Mouse (Mus musculus) R1 (cell line): ENCODE measurements around the gene Wdr27.
"Not testable (repeated sequence)": the region's sequence is repeated elsewhere in the genome, so short reads cannot be mapped to it uniquely, and the experiment has no call there.

ENCODE experiments used
- DNase-seq: peaks from one replicate; pipeline ENCODE4 v3.0.0-alpha.2; 2018; ENCODE audit warnings: low read depth, low spot score

Gene Wdr27

DNA sequence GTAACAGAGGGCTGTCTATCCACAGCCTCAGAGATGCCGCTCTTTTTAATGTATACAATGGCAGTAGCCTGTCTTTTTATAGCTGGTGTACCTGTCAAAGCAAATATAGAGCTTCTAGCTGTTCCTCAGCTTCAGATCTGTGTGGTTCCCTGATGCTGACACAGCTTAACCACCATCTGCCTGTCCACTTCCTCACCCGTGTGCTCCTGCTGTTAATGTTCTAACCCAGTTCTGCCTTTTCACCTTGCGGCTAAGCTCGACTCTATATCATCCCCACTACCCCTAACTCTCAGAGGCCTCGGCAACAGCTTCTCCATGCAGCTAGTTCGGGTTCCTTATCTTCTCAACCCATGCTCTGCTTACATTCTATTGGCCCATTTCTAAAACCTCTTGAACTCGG lies 12.3 kb downstream of the Wdr27 start:
- no peak for DNase-seq

DNA sequence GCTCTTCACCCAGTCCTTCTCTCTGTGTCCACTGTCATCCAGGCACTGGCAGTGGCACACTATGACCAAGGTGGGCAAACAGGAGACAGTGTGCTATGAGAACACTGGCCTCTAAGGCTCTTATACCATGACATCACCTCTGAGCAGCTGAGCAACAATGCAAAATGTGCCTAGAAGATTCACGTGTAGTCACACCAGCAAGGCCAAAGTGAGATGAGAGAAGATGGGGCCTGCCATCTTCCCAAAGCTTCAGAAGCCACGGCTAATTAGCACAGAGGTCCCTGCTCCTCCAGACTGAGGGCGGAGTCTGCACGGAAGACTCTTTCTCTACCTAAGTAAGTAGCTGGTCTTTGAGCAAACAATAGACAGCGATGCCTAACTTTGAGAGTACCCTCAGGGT lies 14.3 kb downstream of the Wdr27 start:
- DNase-seq: peak; percentile 27

DNA sequence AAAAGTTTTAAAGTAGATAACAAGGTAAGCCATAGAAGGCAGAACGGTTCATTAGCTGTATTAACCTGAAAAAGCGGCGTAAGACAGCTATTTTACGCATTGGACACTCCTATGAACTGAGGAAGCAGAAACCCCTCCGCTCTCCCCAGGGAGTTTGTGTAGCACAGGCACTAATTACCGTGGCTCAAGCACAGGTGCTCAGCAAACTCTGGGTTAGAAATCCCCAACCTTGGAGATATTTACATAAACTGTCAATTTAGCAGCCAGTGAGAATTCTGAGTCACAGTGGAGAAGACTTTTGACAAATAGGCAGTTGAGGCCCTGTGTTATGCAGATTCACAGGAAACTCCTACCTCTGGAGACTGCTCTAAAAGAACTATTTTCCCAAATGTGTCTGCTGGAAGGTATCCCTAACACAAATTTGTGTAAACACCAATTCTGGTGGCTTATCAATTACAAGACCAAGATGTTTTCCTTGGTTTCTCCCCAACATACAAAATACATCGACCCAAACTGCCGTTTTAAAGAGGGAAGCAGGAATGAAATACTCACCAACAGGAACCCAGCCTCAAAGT lies 15.2 kb downstream of the Wdr27 start:
- DNase-seq: peak; percentile 79

DNA sequence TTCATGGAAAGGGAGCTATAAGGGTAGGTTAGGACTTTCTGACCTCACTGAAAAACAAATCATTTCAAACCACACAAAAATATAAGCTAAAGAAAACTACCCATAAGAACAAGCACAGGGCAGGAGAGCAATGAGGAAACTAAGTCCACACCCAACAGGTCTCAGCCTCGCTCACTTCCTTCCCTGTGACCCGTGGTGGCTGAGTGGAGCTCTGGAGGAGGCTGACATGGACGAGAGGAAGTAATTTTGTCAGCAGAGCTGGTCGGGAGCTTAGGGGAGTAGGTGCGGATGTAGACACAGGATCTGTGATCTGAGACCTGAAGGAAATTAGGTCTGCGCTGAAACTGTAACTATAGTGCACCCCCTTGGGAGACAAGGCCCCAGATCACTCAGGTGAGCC lies 21.4 kb downstream of the Wdr27 start:
- no peak for DNase-seq

DNA sequence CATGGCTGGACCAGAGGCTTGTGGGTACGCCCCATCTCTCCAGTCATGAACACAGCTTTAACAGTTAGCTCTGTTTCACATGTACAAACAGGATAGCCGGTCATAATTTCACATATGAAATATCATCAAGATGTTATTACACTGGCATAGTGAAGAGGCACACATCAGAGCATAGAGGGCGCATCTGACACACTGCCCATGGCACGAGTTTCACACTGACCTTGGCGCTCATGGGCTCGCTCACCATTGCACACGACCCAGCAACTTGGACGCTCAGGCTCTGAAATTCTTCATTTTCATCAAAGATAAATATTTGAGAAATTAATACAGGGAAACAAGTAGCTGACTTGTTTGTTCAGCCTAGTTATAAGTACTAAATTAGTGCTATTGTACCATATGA lies 25.1 kb downstream of the Wdr27 start:
- no peak for DNase-seq

DNA sequence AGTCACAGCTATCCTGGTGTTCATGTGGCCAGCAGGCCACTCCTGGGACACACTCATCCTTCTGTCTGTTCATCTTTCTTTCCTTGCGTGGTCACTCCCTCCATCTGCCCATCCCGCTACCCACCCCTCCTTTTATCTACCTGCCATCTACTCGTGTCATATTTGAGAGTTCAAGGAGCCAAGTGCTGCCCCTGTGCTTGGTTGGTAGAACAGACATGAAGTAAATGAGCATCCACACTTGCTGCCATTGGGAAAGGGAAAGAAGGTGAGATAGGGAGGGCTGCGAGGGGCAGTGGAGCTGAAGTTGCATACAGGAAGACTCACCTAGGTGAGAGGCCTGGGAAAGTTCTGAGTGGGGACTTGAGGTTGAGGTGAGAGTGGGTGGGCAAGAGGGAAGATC lies 28.6 kb downstream of the Wdr27 start:
- no peak for DNase-seq

DNA sequence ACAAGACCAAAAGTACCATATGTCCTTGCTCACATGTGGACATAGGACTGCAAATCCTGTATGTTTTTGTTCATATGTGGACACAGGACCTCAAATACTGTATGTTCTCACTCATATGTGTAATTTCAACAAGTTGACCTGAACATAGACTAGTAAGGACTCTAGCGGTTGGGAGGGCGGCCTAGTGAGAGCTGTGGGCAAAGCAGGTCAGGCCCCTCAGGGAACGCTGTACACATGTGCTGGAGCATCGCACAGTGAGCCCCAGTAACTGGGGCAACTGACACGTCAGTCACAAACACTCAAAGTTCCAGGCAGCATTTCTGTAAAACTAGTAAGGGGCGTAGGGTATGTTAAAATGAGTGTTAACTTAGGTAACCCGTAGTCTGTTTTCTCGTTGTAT lies 30.0 kb downstream of the Wdr27 start:
- DNase-seq: no peak

DNA sequence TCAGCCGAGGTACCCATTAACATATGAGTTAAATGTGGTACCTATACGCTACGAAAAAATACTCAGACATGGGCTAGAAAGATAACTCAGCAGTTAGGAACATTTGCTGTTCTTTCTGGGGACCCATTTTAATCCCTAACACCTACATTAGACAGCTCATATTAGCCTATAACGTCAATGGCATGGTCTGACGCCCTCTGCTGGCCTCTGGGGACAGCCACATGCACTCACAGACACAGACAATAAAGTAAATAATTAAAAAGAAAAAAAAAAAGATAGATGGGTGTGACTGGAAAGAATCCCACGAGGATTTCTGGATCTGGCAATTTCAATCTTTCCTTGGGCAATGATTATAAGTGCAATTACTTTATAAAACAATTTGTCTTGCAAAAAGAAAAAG lies 30.5 kb downstream of the Wdr27 start:
- peak; percentile 55 for DNase-seq

DNA sequence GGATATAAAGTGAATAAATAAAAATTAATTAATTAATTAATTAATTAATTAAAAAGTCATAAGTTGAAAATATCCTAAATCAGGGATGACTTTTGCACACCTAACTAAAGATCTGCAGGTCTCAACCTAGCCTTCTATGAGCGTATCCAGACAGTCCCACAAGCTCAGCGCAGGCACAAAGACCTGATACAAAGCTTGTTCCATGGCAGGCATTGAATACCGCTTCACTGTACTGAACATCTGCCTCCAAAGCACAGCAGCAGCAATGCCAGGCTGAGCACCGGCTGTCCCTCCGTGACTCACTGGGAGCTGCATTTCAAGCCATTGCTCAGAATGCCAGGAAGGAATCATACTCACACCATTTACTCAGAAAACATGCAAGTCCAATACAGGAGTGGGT lies 32.2 kb downstream of the Wdr27 start:
- no peak for DNase-seq

DNA sequence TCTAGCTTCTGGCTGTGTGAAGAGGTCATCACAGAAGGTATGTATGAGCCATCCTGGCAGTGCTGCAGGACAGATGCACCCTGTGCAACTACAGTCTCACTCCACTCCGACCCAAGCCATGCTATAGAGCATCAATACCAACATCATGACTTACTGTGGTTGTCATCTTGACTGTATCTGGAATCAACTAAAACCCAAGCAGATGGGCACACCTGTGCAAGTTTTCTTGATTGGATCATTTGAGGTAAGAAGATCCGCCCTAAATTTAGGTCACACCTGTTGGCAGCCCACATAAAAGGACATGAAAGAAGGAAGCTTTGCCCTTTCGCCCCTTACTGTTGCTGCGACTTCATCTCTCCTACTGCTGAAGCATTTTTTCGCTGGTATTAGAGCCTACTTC lies 33.6 kb downstream of the Wdr27 start:
- DNase-seq: no peak

DNA sequence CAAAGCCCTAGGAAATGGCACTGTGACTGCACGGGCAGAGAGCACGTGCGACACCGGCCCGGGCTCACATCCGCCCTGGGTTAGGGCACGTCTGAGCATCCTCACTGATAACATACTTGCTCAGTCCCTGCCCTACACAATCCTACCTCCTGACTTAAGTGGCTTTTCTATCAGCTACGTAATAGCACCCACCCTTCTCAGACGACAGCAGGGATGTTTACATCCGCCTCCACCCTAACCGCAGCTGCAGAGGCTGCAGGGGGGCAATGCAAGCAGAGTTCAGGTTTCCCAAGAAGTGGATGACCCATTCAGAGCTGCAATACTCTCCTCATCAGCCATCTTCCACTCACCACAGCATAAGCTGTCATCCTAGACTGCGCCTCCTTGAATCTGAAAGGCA lies 35.8 kb downstream of the Wdr27 start:
- no peak for DNase-seq

DNA sequence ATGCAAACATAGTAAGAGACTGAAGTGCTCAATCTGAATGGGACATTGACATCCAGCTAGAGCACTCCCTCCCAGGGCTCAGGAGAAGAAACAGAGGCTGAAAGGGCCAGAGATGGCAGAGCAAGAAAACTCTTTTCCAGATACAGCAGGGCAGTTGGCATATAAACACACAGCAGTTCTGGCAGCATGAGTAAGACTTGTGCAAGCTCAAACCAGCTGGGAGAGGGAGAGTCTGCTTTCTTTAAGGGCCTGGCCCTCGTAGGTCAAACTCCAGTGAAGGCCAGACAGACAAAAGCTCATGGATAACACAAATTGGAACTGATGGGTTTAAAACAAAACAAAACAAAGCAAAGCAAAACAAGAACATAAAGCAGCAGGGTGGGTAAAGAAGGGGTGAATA lies 36.3 kb downstream of the Wdr27 start:
- DNase-seq: no peak

DNA sequence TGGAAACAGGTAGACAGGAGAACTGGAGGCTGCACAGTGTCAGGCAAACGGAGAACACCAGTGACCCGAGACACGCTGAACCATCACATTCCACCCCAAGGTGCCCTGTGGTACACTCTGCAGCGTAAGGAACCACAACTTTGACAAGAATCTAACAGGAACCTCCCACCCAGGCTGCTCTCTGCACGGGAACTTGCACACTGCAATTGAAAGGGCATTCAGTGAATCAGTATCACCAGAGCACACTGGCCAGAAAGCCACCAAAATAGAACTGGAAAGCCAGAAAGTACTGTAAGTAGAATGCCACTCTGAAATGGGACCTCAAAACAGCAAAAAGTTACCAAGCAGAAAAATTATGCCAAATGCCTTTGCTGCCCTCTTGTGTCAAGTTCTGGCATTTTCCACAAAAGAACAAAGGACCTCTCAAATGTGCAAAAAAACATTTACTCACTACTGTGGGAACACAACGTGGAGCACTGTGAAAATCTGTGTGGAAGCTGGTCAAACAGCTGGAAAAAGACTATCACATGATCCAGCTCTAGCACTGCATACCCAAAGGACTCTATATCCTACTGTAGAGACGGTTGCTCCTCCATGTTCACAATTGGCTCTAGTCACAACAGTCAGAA lies 38.2 kb downstream of the Wdr27 start:
- peak; percentile 68 for DNase-seq

DNA sequence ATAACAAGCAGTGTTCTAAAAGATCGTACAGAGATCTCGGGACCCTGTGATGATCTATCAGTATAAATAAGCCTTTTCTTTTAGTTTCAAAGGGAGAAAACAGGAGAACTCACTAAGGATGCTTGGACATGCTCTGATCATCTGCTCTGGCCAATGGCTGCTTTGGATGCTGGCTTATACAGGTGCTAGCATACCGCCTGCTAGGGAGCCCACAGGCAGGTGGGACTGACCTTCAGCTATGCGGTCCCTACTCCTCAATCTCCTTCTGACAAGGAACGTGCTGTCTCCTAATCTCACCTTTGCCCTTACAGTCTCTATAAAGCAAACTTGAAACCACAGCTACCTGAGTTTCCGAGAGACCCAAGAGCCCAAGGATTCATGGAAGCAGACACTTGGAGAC lies 38.8 kb downstream of the Wdr27 start:
- no peak for DNase-seq

DNA sequence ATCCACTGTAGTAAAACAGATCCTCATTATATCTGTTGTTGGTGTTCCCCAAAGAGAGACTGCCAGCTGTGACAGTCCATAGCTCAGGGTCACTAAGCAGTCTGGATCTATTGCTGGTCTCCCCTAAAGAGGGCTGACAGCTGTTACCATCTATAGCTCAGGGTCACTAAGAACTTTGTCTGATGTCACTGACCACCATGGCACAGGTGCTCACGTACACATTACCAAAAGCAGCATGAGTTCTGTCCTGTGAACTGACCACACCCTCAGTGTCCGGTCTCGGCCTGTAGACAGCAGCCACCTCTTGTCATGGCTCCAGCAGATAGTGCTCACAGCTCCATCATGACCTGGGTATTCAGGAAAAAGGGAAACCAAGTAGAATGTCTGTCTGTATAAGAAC lies 39.7 kb downstream of the Wdr27 start:
- DNase-seq: no peak

DNA sequence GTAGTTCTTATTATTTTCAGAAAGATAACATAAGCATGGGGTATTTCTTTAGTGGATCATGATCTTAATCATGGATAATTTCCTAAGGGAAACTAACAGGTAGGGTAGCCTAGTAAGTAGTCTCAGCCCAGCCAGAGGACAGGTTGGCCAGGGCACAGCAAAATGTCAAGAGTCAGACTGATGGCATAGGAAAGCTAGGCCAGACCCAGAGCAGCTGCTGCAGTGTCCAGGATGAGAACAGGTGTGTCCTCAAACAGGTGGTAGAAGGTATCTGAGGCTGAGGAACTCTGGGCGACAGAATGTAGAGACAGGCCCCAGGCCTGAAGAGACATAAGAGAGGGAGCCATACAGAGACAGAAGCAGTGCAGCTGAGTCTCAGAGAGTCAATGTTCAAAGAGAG lies 44.0 kb downstream of the Wdr27 start:
- DNase-seq: no peak

DNA sequence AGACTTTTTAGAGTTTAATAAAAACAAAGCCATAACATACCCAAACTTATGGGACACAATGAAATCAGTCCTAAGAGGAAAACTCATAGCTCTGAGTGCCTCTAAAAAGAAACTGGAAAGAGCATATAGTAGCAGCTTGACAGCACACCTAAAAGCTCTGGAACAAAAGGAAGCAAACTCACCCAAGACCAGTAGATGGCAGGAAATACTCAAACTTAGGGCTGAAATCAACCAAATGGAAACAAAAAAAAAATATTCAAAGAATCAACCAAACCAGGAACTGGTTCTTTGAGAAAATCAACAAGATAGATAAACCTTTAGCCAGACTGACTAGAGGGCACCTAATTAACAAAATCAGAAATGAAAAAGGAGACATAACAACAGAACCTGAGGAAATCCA lies 47.9 kb downstream of the Wdr27 start:
- DNase-seq: not testable (repeated sequence)

DNA sequence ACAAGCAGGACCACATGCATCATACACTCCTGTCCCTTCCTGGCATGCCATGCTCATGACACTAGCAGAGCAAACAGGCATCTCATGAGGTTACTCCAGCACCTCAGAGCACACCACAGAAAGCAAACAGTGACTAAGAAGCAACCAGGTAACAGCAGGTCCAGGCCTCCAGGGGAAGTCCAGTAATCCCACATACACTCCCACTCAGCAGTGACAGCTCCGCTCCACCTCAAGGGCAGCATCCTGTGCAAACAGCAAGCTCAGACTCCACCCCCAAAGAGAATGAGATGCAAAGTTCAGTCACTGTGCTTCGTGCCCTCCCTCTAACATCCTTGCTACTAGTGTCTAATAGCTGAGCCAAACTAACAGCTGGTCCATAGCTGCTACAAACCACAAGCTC lies 56.0 kb downstream of the Wdr27 start:
- no peak for DNase-seq

DNA sequence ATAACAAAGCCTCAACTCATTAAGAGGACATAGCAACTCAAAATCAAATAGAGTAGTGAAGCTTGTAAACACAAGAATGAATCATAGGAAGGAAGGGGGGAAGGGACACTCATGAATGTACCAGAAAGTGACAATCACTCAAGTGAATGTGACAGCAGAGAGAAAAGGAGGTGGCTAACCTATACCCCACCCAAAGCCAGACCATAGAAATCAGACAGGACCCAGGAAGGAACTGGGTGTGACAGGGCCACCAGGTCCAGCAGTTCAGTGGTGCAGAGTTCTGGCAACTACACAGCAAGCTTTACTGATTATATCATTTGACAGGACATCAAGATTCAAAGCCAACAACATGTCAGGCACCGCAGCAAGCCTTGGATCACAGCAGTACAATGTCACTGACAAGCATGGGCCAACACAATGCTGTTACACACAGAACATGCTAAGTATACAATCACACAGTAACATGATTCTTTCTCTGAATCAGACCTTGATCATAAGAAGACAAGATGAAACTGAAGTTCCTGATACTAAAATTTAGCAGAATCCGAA lies 68.2 kb downstream of the Wdr27 start:
- no peak for DNase-seq

DNA sequence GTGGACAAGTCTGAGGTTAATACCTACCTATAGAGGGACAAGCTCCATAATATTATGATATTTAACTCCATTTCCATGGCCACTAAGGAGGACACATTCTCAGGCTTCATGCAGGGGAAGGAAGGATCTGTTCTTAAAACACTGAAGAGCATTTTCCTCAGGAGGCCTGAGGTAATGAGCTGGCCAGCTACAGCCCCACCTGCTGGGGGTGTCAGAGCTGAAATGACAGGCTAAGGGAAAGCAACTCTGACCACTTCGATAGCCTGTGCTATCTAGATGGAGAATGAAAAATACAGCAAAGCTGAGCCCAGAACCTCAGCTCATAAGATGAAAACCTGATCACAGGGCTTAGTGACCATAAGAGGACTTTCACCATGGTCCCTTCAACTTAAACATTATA lies 82.7 kb downstream of the Wdr27 start:
- DNase-seq: no peak

DNA sequence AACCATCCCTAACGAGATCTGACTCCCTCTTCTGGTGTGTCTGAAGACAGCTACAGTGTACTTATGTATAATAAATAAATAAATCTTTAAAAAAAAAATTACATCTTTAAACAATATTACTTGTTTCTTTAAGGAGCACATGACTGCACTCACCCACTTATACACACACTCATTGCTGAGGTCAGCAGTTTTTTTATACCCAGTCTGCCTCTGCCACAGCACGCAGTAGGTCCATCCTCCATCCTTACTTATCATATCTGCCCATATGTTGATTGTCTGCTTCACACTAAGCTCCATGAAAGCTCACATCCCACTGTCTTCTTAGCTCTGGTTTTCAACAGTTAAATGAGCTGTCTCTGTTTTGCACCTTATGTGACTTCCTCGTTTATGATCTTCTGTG lies 95.2 kb downstream of the Wdr27 start:
- DNase-seq: no peak

DNA sequence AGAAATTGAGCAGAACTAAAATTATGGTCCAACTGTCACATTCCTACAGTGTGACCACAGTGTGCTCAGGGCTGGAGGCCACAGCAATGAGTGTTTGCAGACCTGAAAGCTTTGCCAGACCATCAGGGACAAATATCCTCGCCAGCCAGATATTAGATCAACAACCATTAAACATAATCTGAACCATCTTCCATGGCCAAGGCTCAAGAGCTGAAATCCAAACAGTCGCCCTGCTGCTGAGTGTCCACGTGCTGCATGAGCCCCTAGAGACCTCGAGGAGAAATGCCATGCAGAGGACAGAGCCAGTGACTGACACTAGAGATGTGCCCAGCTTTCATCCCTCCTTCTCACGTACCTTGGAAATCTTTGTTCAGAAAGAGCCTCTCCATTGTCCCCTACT lies 96.1 kb downstream of the Wdr27 start:
- no peak for DNase-seq

DNA sequence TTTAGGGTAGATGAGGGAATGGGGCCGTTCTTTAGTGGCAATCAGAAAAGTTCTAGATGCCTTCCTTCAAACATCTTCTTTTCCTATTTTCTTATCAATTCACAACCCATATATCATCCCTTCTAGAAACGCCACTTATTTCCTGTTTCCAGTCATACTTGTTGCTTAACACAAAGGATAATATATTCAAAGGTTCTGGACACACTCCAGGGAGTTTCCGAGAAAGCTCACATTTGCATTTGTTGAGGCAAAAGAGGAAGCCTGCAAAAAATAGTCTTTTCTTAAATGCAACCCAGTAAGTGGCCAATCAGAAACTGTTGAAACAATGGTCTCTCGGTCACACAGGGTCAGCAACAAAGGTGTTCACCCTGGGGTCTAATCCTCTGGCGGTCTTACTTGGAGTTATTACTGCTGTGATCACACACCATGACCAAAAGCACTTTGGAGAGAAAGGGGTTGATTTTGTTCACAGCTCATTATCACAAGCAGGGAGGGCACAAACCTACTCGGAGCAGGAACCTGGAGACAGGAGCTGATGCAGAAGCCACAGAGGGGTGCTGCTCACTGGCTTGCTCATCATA lies 116.2 kb downstream of the Wdr27 start:
- DNase-seq: peak; percentile 7
